ENCODE assay signal across 23 mouse cellular contexts in the genomic region with DNA sequence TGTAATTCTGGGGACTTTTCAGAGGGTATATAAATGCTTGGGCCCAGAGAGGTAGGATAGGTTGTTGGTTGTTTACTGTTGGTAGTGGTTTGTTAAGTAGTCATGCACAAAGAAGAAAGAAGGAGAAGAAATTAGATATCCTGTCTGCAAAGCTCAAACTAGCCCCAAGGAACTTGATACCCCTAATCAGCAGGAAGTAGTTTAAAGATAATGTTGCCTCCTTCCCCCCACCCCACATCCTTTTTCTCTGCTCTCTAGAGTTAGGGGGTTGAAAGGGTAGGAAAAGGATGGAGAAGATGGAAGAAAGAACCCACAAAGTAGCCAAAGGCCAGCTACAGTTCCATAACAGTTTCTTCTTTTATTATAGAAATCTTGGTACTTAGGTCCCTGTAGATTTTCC.
A peak's percentile ranks its signal among the peaks of the same experiment; 100 is the strongest.
DNase-seq lines count a peak whose midpoint lies in the region; ATAC-seq and TF ChIP-seq lines count a peak whose summit lies in the region.
"Had no signal": no experiment of that assay in that cellular context is flagged by ENCODE, and none has a peak within 500 bp of the region (broad histone marks: within the 10 kb centered on the region; RNA-seq: fewer than 3 reads in every experiment).

No protein-coding gene starts in this region.

- TF ChIP-seq CTCF in MEL (IDR thresholded peaks at IDR 0.05 in 2 of 3, conservative IDR thresholded peaks at IDR 0.05 in 1 of 3; ENCODE audit: control insufficient read depth in 1 of 3, insufficient read depth in 1 of 3, low read depth in 2 of 3, low read length in 3 of 3, poor library complexity in 1 of 3, severe bottlenecking in 1 of 3) = no peak
- TF ChIP-seq CTCF in left cerebral cortex, adult 2 months (IDR thresholded peaks at IDR 0.05) = no peak
- no peak for TF ChIP-seq CTCF in thymus, adult 2 months (IDR thresholded peaks at IDR 0.05; ENCODE audit: borderline replicate concordance, control insufficient read depth, extremely low read depth, insufficient read depth, low read length, poor library complexity)

- peak; percentile 28 for ATAC-seq in activated CD4-positive, CD25-positive, alpha-beta regulatory T cell, adult 4 months
- ATAC-seq: CD4-positive, CD25-positive, alpha-beta regulatory T cell, adult 4 months; Patski had no signal

- H3K9me3 ChIP-seq in MEL (replicated peaks; ENCODE audit: insufficient read depth, low read length) = no peaks in the 10 kb centered on the region
- H3K9me3 ChIP-seq: G1E had no signal

- peaks cover 29 to 42% of the 10 kb centered on the region in 2 experiments for H3K4me1 ChIP-seq in MEL (ENCODE audit: control insufficient read depth in 1 of 2, insufficient read depth in 2 of 2, low read length in 2 of 2)
- no peaks in the 10 kb centered on the region for H3K4me1 ChIP-seq in thymus, adult 2 months (replicated peaks; ENCODE audit: control insufficient read depth, insufficient read depth, low read length)

- no peak overlapping the region for H3K9ac ChIP-seq in MEL (ENCODE audit: control insufficient read depth, low read depth, low read length, poor library complexity, severe bottlenecking)

- no peak overlapping the region for H3K4me3 ChIP-seq in MEL (ENCODE audit: control insufficient read depth in 1 of 2, insufficient read depth in 1 of 2, low read depth in 2 of 2, low read length in 2 of 2)
- H3K4me3 ChIP-seq in left cerebral cortex, adult 2 months = no peak overlapping the region
- H3K4me3 ChIP-seq in thymus, adult 2 months (ENCODE audit: control insufficient read depth, insufficient read depth, low read length) = no peak overlapping the region

- peak overlapping the region; percentile 59 for H3K27ac ChIP-seq in MEL (ENCODE audit: control insufficient read depth, low read depth, low read length)
- H3K27ac ChIP-seq in left cerebral cortex, adult 2 months = no peak overlapping the region
- H3K27ac ChIP-seq in thymus, adult 2 months (ENCODE audit: control insufficient read depth, insufficient read depth, low read length) = no peak overlapping the region

- H3K36me3 ChIP-seq in MEL (ENCODE audit: control insufficient read depth in 1 of 2, insufficient read depth in 2 of 2, low read length in 2 of 2) = peaks cover 0 to 50% of the 10 kb centered on the region in 2 experiments; a peak in 2 of 4 replicates
- H3K36me3 ChIP-seq in thymus, adult 2 months (ENCODE audit: control insufficient read depth, insufficient read depth, low read length) = no peaks in the 10 kb centered on the region

- H3K79me2 ChIP-seq in MEL (ENCODE audit: control insufficient read depth, insufficient read depth, low read length, poor library complexity) = no peaks in the 10 kb centered on the region

- TF ChIP-seq EP300 in MEL (IDR thresholded peaks at IDR 0.05; ENCODE audit: low read depth in 1 of 2, low read length in 2 of 2) = peak; percentile 89 to 93

- DNase-seq in 416B (ENCODE audit: low read depth) (peak; percentile 71), MEL (ENCODE audit: low read depth, low spot score) (peak; percentile 62)
- DNase-seq in left cerebral cortex, adult 2 months (ENCODE audit: extremely low spot score in 1 of 2, low spot score in 2 of 2) = no peak
- no peak for DNase-seq in thymus, adult 2 months
- DNase-seq in right cerebral cortex, adult 18-20 months = no peak
- DNase-seq: adrenal gland, adult 2 months; adrenal gland, adult 8-10 months; adrenal gland, postnatal 10 days; adrenal gland, postnatal 14 days; adrenal gland, postnatal 25 days; adrenal gland, postnatal 36 days; B cell, adult 2 months; cerebellum, adult 11 months; cerebellum, adult 11-12 months; cerebellum, adult 18-20 months; cerebellum, adult 2 months; cerebellum, adult 8-10 months; cerebellum, adult 9-10 months had no signal

- H3K27me3 ChIP-seq in MEL (ENCODE audit: control insufficient read depth in 1 of 2, insufficient read depth in 2 of 2, low read length in 2 of 2) = no peaks in the 10 kb centered on the region
- H3K27me3 ChIP-seq in thymus, adult 2 months (ENCODE audit: control insufficient read depth, insufficient read depth, low read length) = no peaks in the 10 kb centered on the region
- H3K27me3 ChIP-seq: CH12.LX, Patski had no signal

- TF ChIP-seq RAD21 in MEL (IDR thresholded peaks at IDR 0.05; ENCODE audit: low read depth, low read length) = no peak

- intact Hi-C loops in left cerebral cortex, adult 2 months (cut with DNase I) = no loop called here

- no peak for TF ChIP-seq POLR2A in MEL (IDR thresholded peaks at IDR 0.05; ENCODE audit: control insufficient read depth in 1 of 2, insufficient read depth in 1 of 2, low read depth in 1 of 2, low read length in 2 of 2, poor library complexity in 1 of 2)
- no peak for TF ChIP-seq POLR2A in thymus, adult 2 months (IDR thresholded peaks at IDR 0.05; ENCODE audit: control insufficient read depth, extremely low read depth, insufficient read depth, low read length, poor library complexity)

TF ChIP-seq in MEL, 35 proteins besides CTCF, POLR2A, EP300 and RAD21:
- TF ChIP-seq KAT2A (conservative IDR thresholded peaks at IDR 0.05; ENCODE audit: low read depth, low read length) = no peak
- no peak for TF ChIP-seq ZMIZ1 (IDR thresholded peaks at IDR 0.05; ENCODE audit: low read depth, low read length)
- no peak for TF ChIP-seq SMC3 (IDR thresholded peaks at IDR 0.05; ENCODE audit: low read depth, low read length)
- no peak for TF ChIP-seq MYC (IDR thresholded peaks at IDR 0.05; ENCODE audit: low read depth, low read length)
- no peak for TF ChIP-seq MYB (IDR thresholded peaks at IDR 0.05; ENCODE audit: low read depth, low read length)
- TF ChIP-seq POLR2AphosphoS5 (IDR thresholded peaks at IDR 0.05; ENCODE audit: borderline replicate concordance, low read depth, low read length) = no peak
- TF ChIP-seq NRF1 (IDR thresholded peaks at IDR 0.05; ENCODE audit: insufficient read depth, low read depth, low read length, poor library complexity, severe bottlenecking) = no peak
- peak; percentile 15; the same call in 1 of the 2 replicates for TF ChIP-seq HCFC1 (IDR thresholded peaks at IDR 0.05; ENCODE audit: low read depth, low read length)
- TF ChIP-seq SIN3A (IDR thresholded peaks at IDR 0.05; ENCODE audit: low read length) = peak; percentile 46; the same call in 1 of the 2 replicates
- no peak for TF ChIP-seq MAX (IDR thresholded peaks at IDR 0.05; ENCODE audit: low read length)
- TF ChIP-seq TAL1 (IDR thresholded peaks at IDR 0.05; ENCODE audit: low read length) = no peak
- no peak for TF ChIP-seq MAFK (IDR thresholded peaks at IDR 0.05; ENCODE audit: borderline replicate concordance, low read depth, low read length)
- TF ChIP-seq E2F4 (IDR thresholded peaks at IDR 0.05; ENCODE audit: borderline replicate concordance, low read depth, low read length) = no peak
- TF ChIP-seq RCOR1 (IDR thresholded peaks at IDR 0.05; ENCODE audit: low read depth, low read length) = peak; percentile 85
- peak; percentile 76; the same call in 1 of the 2 replicates for TF ChIP-seq ETS1 (IDR thresholded peaks at IDR 0.05; ENCODE audit: low read depth, low read length)
- TF ChIP-seq BHLHE40 (IDR thresholded peaks at IDR 0.05; ENCODE audit: borderline replicate concordance, low read depth, low read length) = no peak
- no peak for TF ChIP-seq JUND (IDR thresholded peaks at IDR 0.05; ENCODE audit: low read depth, low read length)
- TF ChIP-seq GABPA (IDR thresholded peaks at IDR 0.05; ENCODE audit: low read depth, low read length) = no peak
- TF ChIP-seq TCF12 (IDR thresholded peaks at IDR 0.05; ENCODE audit: low read depth, low read length) = peak; percentile 74
- TF ChIP-seq MAZ (IDR thresholded peaks at IDR 0.05; ENCODE audit: low read depth, low read length) = peak; percentile 93
- TF ChIP-seq USF2 (IDR thresholded peaks at IDR 0.05; ENCODE audit: borderline replicate concordance in 1 of 2, insufficient read depth in 1 of 2, low read depth in 1 of 2, low read length in 2 of 2) = no peak
- TF ChIP-seq NELFE (IDR thresholded peaks at IDR 0.05; ENCODE audit: low read depth, low read length) = no peak
- no peak for TF ChIP-seq CHD2 (IDR thresholded peaks at IDR 0.05; ENCODE audit: low read length)
- peak; percentile 96 for TF ChIP-seq GATA1 (IDR thresholded peaks at IDR 0.05; ENCODE audit: low read depth, low read length)
- no peak for TF ChIP-seq ZC3H11A (IDR thresholded peaks at IDR 0.05; ENCODE audit: low read depth, low read length)

Comparison
In these comparisons a context has a peak if more than half of its experiments do, and no peak if none do; other contexts are left out.
1. DNase-seq: peak in 416B (single experiment) and MEL (single experiment); none in left cerebral cortex, adult 2 months (0 of 2), thymus, adult 2 months (single experiment) and right cerebral cortex, adult 18-20 months (single experiment).